Mouse (Mus musculus) myocyte (in vitro differentiated cells): ENCODE measurements at regions not wholly inside any gene's neighbourhood (a gene's known extent, or its start where the extent isn't known, plus 50 kb on each side); places are given as distances from the start of the nearest gene placed in this dataset.

ENCODE experiments used
- H3K27me3 ChIP-seq: one replicate; pipeline ENCODE4 v1.6.1; 2011; ENCODE audit not compliant: control insufficient read depth, insufficient read depth, insufficient read length
- H3K36me3 ChIP-seq: one replicate; pipeline ENCODE4 v1.6.1; 2011; ENCODE audit not compliant: control insufficient read depth, insufficient read depth
- H3K4me2 ChIP-seq: one replicate; pipeline ENCODE4 v1.6.1; 2011; ENCODE audit warnings: low read depth, control low read depth
- H3K4me3 ChIP-seq: one replicate; pipeline ENCODE4 v1.5.1; 2011; ENCODE audit warnings: mild to moderate bottlenecking, control low read depth, moderate library complexity
- H3K79me2 ChIP-seq: one replicate; pipeline ENCODE4 v1.6.1; 2011; ENCODE audit not compliant: control insufficient read depth, insufficient read depth
- H3ac ChIP-seq: one replicate; pipeline ENCODE4 v1.6.1; 2011; ENCODE audit not compliant: control insufficient read depth, insufficient read length
- CEBPB ChIP-seq: IDR thresholded peaks from 2 replicates; pipeline ENCODE4 v1.6.1; 2011; ENCODE audit warnings: mild to moderate bottlenecking, moderate library complexity; ENCODE audit not compliant: poor library complexity, insufficient read depth, severe bottlenecking
- E2F4 ChIP-seq: IDR thresholded peaks from one replicate; pipeline ENCODE4 v1.6.1; 2011; ENCODE audit warnings: mild to moderate bottlenecking, control low read depth, moderate library complexity; ENCODE audit not compliant: insufficient read depth
- MAX ChIP-seq: IDR thresholded peaks from one replicate; pipeline ENCODE4 v1.6.1; 2011; ENCODE audit warnings: low read depth, mild to moderate bottlenecking, control low read depth
- MYOD1 ChIP-seq, 3 experiments: IDR thresholded peaks; one replicate each; pipeline ENCODE4 v1.6.1; 2011; ENCODE audit warnings: control low read depth in 2 of 3, low read depth in 2 of 3, mild to moderate bottlenecking in 2 of 3, moderate library complexity in 1 of 3; ENCODE audit not compliant: insufficient read length in 2 of 3, control insufficient read depth in 1 of 3
- MYOG ChIP-seq, 3 experiments: IDR thresholded peaks; one replicate each; pipeline ENCODE4 v1.6.1; 2011; ENCODE audit warnings: control low read depth in 2 of 3, low read depth in 2 of 3, mild to moderate bottlenecking in 2 of 3; ENCODE audit not compliant: insufficient read length in 2 of 3, control insufficient read depth in 1 of 3, insufficient read depth in 1 of 3
- POLR2A ChIP-seq: IDR thresholded peaks from one replicate; pipeline ENCODE4 v1.6.1; 2011; ENCODE audit warnings: low read depth, mild to moderate bottlenecking, control low read depth, moderate library complexity; ENCODE audit not compliant: insufficient read length
- POLR2AphosphoS2 ChIP-seq: IDR thresholded peaks from one replicate; pipeline ENCODE4 v1.6.1; 2011; ENCODE audit warnings: low read depth, control low read depth; ENCODE audit not compliant: insufficient read length
- REST ChIP-seq: IDR thresholded peaks from one replicate; pipeline ENCODE4 v1.6.1; 2011; ENCODE audit warnings: mild to moderate bottlenecking, control low read depth, moderate library complexity; ENCODE audit not compliant: insufficient read depth, insufficient read length
- SRF ChIP-seq: IDR thresholded peaks from one replicate; pipeline ENCODE4 v1.6.1; 2011; ENCODE audit warnings: low read depth; ENCODE audit not compliant: control insufficient read depth, insufficient read length
- TCF12 ChIP-seq: IDR thresholded peaks from one replicate; pipeline ENCODE4 v1.6.1; 2011; ENCODE audit warnings: mild to moderate bottlenecking, control low read depth; ENCODE audit not compliant: poor library complexity, insufficient read depth, severe bottlenecking
- TCF3 ChIP-seq: IDR thresholded peaks from one replicate; pipeline ENCODE4 v1.6.1; 2011; ENCODE audit warnings: low read depth, control low read depth; ENCODE audit not compliant: insufficient read length
- USF1 ChIP-seq: IDR thresholded peaks from one replicate; pipeline ENCODE4 v1.6.1; 2011; ENCODE audit warnings: low read depth, mild to moderate bottlenecking, control low read depth, moderate library complexity

GRCm38 (mm10) chr6:93543354-93544129, 600.2 kb upstream of the Adamts9 start:
- H3K36me3 ChIP-seq = no peaks in the 10 kb centered on the region
- no peaks in the 10 kb centered on the region for H3K27me3 ChIP-seq
- TF ChIP-seq CEBPB (no peak), POLR2AphosphoS2 (no peak), MYOD1 (IDR thresholded peaks at IDR 0.05; ENCODE audit: control insufficient read depth in 1 of 3, insufficient read length in 2 of 3, low read depth in 2 of 3) (no peak), TCF12 (no peak), TCF3 (no peak), REST (no peak), MYOG (IDR thresholded peaks at IDR 0.05; ENCODE audit: control insufficient read depth in 1 of 3, insufficient read depth in 1 of 3, insufficient read length in 2 of 3, low read depth in 2 of 3) (no peak), USF1 (no peak), E2F4 (no peak), POLR2A (no peak), MAX (no peak), SRF (no peak)
- H3K4me3 ChIP-seq = no peak overlapping the region
- no peak overlapping the region for H3K4me2 ChIP-seq
- no peak overlapping the region for H3ac ChIP-seq
- no peaks in the 10 kb centered on the region for H3K79me2 ChIP-seq

GRCm38 (mm10) chr6:93539583-93539982, 596.3 kb upstream of the Adamts9 start:
- Histone ChIP-seq H3K27me3 (no peaks in the 10 kb centered on the region), H3K36me3 (no peaks in the 10 kb centered on the region), H3K79me2 (no peaks in the 10 kb centered on the region), H3K4me3 (no peak overlapping the region), H3K4me2 (no peak overlapping the region), H3ac (no peak overlapping the region)
- TF ChIP-seq USF1 (no peak), TCF3 (no peak), MYOG (IDR thresholded peaks at IDR 0.05; ENCODE audit: control insufficient read depth in 1 of 3, insufficient read depth in 1 of 3, insufficient read length in 2 of 3, low read depth in 2 of 3) (no peak), MYOD1 (IDR thresholded peaks at IDR 0.05; ENCODE audit: control insufficient read depth in 1 of 3, insufficient read length in 2 of 3, low read depth in 2 of 3) (no peak), POLR2A (no peak), TCF12 (no peak), SRF (no peak), REST (no peak), MAX (no peak), E2F4 (no peak), POLR2AphosphoS2 (no peak), CEBPB (no peak)

- no peak overlapping the region for H3K4me2 ChIP-seq
- TF ChIP-seq E2F4 = no peak
- H3K79me2 ChIP-seq = no peaks in the 10 kb centered on the region
- no peaks in the 10 kb centered on the region for H3K27me3 ChIP-seq
- no peaks in the 10 kb centered on the region for H3K36me3 ChIP-seq
- H3K4me3 ChIP-seq = no peak overlapping the region
- no peak overlapping the region for H3ac ChIP-seq
Measured at GRCm38 (mm10) chr6:93539171-93539570, 595.9 kb upstream of the Adamts9 start.

GRCm38 (mm10) chr6:93537971-93538370, 594.7 kb upstream of the Adamts9 start:
- H3K36me3 ChIP-seq = no peaks in the 10 kb centered on the region
- TF ChIP-seq MYOG (IDR thresholded peaks at IDR 0.05; ENCODE audit: control insufficient read depth in 1 of 3, insufficient read depth in 1 of 3, insufficient read length in 2 of 3, low read depth in 2 of 3) = no peak
- TF ChIP-seq POLR2A = no peak
- TF ChIP-seq TCF12 = no peak
- no peak for TF ChIP-seq SRF
- TF ChIP-seq POLR2AphosphoS2 = no peak
- no peak for TF ChIP-seq MYOD1 (IDR thresholded peaks at IDR 0.05; ENCODE audit: control insufficient read depth in 1 of 3, insufficient read length in 2 of 3, low read depth in 2 of 3)
- no peak for TF ChIP-seq CEBPB
- H3K27me3 ChIP-seq = no peaks in the 10 kb centered on the region
- H3ac ChIP-seq = no peak overlapping the region
- H3K4me2 ChIP-seq = no peak overlapping the region
- H3K79me2 ChIP-seq = no peaks in the 10 kb centered on the region
- no peak overlapping the region for H3K4me3 ChIP-seq

GRCm38 (mm10) chr6:93537126-93537525, 593.8 kb upstream of the Adamts9 start:
- Histone ChIP-seq H3ac (no peak overlapping the region), H3K36me3 (no peaks in the 10 kb centered on the region), H3K79me2 (no peaks in the 10 kb centered on the region), H3K27me3 (no peaks in the 10 kb centered on the region), H3K4me2 (no peak overlapping the region), H3K4me3 (no peak overlapping the region)
- no peak for TF ChIP-seq CEBPB
- no peak for TF ChIP-seq MAX
- TF ChIP-seq POLR2AphosphoS2 = no peak
- no peak for TF ChIP-seq MYOD1 (IDR thresholded peaks at IDR 0.05; ENCODE audit: control insufficient read depth in 1 of 3, insufficient read length in 2 of 3, low read depth in 2 of 3)
- TF ChIP-seq E2F4 = no peak
- TF ChIP-seq TCF12 = no peak
- no peak for TF ChIP-seq MYOG (IDR thresholded peaks at IDR 0.05; ENCODE audit: control insufficient read depth in 1 of 3, insufficient read depth in 1 of 3, insufficient read length in 2 of 3, low read depth in 2 of 3)
- TF ChIP-seq SRF = no peak
- TF ChIP-seq REST = no peak
- TF ChIP-seq USF1 = no peak
- no peak for TF ChIP-seq TCF3
- no peak for TF ChIP-seq POLR2A
